Mouse (Mus musculus) CD8-positive naive resting alpha-beta T cell, adult 2 months (primary cell): ENCODE data around the gene Uck2.

Experiments used
- DNase-seq, 2 experiments: peaks; one replicate each; pipeline ENCODE4 v3.0.0; 2022; ENCODE audit warnings: low read depth in 2 of 2, low spot score in 2 of 2

Gene Uck2

DNA sequence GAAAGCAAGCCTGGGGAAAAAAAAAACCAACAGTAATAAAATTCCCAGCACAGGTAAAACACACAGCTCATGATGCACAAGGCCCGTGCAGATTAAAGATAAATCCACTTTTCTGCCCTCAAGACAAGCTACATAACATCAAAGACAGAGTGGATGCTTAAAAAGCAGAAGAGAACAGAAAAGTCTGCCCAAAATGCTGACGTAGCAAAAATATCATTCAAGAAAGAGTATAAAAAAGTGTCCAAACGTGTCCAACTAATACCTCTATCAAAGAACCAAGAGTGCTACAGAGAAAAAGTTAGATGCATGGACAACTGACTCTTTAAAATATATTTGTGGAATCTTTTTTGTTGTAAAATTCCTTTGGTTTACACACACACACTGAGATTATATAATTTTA, 69.7 kb downstream of the Uck2 start:
- no peak for DNase-seq

DNA sequence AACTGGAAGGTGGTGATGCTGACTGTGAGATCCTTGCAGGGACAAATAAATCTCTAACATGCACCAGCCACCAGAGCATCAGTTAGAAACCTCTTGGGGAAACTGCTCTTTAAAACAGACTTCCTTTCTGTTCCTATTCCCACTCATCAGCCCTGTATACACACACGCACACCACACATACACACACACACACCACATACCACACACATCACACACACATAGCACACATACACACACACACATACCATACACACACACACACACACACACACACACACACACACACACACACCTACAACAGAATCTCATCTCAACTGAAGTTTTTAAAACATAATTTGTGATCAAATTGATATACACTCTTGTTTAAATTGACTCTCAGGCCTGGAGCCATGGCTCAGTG, 72.4 kb downstream of the Uck2 start:
- DNase-seq = no peak

DNA sequence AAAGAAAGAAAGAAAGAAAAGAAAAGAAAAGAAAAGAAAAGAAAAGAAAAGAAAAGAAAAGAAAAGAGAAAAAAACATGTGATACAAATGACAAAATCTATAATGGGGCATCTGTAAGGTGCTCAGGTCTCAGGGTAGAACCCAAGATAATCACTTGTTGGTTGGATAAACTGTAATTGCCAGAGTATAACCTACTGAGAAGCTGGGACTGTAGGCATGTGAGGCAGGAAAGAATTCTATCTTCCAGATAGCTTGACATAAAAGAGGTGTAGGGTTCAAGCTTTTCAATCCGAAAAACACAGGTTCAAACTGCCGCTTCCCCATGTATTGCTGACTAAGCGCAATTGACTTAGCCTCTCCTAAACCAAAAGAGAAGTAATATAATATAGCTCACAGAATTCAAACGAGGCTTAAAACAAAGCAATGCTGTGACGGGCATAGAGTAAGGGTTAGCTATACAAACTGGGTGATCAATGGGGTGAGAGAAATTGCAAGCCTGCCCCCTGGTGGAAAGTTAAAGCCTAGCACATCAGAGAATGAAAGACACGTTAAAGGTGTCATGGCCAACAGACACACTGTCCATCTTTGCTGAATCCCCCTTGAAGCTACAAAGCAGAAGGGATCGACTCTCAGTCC, 73.0 kb downstream of the Uck2 start:
- DNase-seq = peak; percentile 34 to 55

DNA sequence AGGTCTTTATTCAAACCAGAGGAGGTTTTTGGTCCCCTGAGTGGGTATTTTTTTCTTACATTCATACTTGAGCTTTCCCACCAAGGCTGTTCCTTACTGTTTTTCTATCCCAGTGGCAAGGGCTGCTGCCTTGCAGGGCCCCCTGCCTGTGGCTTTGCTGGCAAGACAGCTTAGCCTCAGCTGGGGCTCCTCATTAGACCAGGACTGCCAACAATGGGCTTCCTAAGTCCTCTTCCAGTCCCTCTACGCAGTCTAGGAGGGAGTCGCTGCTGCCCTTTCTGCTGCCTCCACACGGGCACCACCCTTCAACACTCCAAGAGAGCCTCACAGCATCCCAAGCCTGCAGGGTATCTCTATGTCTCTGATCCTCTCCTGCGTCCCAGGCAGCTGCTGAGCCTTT, 76.3 kb downstream of the Uck2 start:
- DNase-seq = no peak

DNA sequence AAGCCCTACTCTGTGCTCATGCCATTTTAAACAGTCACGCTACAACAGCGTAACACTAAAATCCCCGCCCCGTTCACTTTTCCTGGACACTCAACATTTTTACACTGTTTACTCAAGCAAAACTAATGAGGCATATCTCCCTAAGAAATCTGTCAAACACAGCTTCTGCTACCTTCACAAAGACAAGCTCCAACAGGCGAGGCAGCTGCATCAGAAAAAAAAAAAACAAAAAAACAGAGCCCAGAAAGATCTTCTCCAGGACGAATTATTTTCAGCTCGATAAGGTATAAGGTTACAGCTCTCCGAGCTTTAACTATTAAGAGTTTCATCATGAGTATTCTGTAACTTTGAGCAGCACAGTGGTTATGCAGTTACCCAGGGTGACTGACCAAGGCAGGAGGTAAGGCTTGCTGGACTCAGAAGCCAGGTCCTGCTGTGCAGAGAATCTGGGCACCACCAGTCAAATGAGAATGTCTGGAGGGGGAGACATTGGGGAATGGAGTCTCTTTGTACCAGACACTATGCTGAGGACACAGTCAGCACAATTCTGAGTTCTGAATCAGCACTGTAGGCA, 79.9 kb downstream of the Uck2 start:
- DNase-seq = no peak

DNA sequence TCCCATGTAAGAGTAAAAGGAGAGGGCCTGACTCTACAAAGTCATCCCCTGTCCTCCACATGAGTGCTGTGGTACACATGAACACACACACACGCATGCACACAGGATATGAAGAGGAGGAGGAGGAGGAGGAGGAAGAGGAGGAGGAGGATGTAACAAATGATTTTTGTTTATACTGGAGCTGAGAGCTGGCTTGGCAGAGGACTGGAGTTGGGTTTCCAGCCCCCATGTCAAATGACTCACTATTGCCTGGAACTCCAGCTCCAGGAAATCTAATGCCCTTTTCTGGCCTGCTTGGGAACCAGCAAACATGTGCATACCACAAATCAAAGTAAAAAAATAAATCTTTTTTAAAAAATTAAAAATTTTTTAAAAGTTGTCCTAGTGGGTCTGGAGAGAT, 80.7 kb downstream of the Uck2 start:
- no peak for DNase-seq

DNA sequence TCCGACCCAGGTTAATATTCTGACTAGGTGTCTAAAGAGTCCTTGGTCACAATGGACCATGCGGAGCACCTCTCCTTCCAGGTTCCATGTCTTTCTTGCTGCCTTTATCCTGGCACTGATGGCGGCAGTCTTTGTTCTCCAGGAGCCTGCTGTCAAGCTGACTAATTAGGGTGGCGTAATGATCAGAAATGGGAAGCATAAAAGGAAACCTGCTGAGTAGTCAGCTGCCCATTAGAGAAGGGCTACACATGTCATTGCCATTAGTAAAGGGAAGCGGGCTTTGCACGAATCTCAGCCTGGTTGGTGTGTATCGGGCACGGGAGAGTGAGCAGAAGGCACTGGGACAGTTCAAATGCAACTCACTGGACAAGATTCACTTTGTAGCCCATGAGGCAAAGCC, 90.4 kb downstream of the Uck2 start:
- DNase-seq = no peak

DNA sequence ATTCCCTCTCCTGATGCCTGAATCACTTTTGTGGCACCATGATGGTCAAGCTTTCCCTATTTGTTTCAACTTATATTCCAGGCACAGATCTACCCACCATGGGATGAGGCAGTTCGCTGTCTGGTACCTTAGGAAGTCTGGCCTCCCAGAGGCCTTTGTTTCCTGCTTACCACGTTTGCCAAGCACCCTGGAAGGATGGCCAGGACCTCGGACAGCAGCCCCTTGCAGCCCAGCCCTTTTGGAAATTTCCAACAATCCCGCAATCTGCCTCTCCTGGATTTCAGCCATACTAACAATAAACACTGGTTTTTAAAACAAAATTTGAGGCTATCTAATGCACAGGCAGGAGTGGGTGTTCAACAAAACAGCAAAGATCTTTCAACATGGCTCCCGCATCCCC, 97.3 kb downstream of the Uck2 start:
- no peak for DNase-seq

DNA sequence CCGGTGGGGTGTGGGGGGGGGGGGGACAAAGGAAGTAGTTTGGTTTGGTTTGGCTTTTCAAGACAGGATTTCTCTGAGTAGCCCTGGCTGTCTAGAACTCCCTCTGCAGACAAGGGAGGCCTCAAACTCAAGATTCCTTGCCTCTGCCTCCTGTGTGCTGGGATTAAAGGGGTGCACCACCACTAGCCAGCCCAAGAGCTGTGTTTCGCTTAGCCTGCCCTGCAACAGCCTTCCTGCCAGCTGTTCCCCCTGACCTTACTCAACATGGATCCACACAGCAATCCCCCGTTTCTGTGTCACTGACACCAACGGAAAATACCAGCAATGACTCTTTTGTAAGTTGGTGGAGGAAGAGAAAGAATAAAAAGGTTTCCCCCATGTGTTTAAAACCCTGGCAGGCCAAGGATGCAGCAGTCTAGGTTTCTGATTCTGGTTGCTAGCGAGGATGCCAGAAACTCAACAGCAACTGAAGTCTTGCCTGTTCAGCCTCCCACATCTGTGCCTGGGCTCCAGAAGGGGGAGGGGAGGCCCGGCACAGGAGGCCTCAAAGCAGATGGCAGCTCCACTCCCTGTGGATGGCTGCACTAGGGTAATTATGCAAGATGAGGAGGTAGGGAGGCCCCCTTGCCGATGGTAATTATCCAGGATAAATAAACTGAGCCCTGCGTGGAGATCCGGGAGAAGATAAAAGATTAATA, 103.1 kb downstream of the Uck2 start:
- DNase-seq = no peak
